Mouse (Mus musculus) adrenal gland, postnatal 10 days (tissue): ENCODE measurements around the gene Alk. TPM values are rescaled to one million over a fixed set of nuclear protein-coding genes. Genes with fewer than 3 reads are reported as not detected.

ENCODE experiments used
- DNase-seq: peaks from one replicate; pipeline ENCODE4 v3.0.0; 2021; ENCODE audit warnings: mixed read lengths
- total RNA-seq, 2 experiments: library from RNA; stranded (reverse); gene quantifications; 2 replicates each; pipeline ENCODE4 v1.2.3; 2021

The Alk gene
- total RNA-seq, 2 experiments from 2014 or later: 0.18 to 0.82 TPM

- DNase-seq: no peak
Observed at GRCm38 (mm10) chr17:72399331-72400059, 204.9 kb downstream of the Alk start.

GRCm38 (mm10) chr17:72395956-72396355, 208.5 kb downstream of the Alk start:
- DNase-seq: no peak

GRCm38 (mm10) chr17:72368991-72369390, 235.4 kb downstream of the Alk start:
- no peak for DNase-seq

GRCm38 (mm10) chr17:72362811-72363496, 241.5 kb downstream of the Alk start:
- no peak for DNase-seq

GRCm38 (mm10) chr17:72361961-72362360, 242.5 kb downstream of the Alk start:
- DNase-seq: no peak

GRCm38 (mm10) chr17:72356759-72357302, 247.6 kb downstream of the Alk start:
- no peak for DNase-seq

GRCm38 (mm10) chr17:72339437-72339836, 265.0 kb downstream of the Alk start:
- DNase-seq: no peak

GRCm38 (mm10) chr17:72332909-72333308, 271.5 kb downstream of the Alk start:
- no peak for DNase-seq

GRCm38 (mm10) chr17:72325941-72326340, 278.5 kb downstream of the Alk start:
- DNase-seq: no peak

GRCm38 (mm10) chr17:72319576-72319975, 284.9 kb downstream of the Alk start:
- no peak for DNase-seq

- no peak for DNase-seq
Observed at GRCm38 (mm10) chr17:72299651-72300050, 304.8 kb downstream of the Alk start.

- DNase-seq: no peak
Observed at GRCm38 (mm10) chr17:72296349-72296748, 308.1 kb downstream of the Alk start.

GRCm38 (mm10) chr17:72293267-72293580, 311.2 kb downstream of the Alk start:
- DNase-seq: no peak

GRCm38 (mm10) chr17:72292444-72293266, 311.8 kb downstream of the Alk start:
- no peak for DNase-seq

GRCm38 (mm10) chr17:72285961-72286360, 318.5 kb downstream of the Alk start:
- DNase-seq: peak; percentile 15

- no peak for DNase-seq
Observed at GRCm38 (mm10) chr17:72278296-72278695, 326.1 kb downstream of the Alk start.

GRCm38 (mm10) chr17:72276778-72277177, 327.6 kb downstream of the Alk start:
- DNase-seq: no peak

GRCm38 (mm10) chr17:72275391-72275904, 329.0 kb downstream of the Alk start:
- DNase-seq: no peak

GRCm38 (mm10) chr17:72274205-72274604, 330.2 kb downstream of the Alk start:
- DNase-seq: no peak

GRCm38 (mm10) chr17:72271640-72272039, 332.8 kb downstream of the Alk start:
- DNase-seq: no peak

- no peak for DNase-seq
Observed at GRCm38 (mm10) chr17:72268529-72268928, 335.9 kb downstream of the Alk start.

GRCm38 (mm10) chr17:72265171-72266022, 339.0 kb downstream of the Alk start:
- peak; percentile 21 for DNase-seq
